Mouse (Mus musculus) intestine, embryonic 14.5 days (tissue): ENCODE measurements around the gene Hilpda. TPM values are rescaled to one million over a fixed set of nuclear protein-coding genes. Genes with fewer than 3 reads are reported as not detected.

Source experiments
- ATAC-seq: fragments of 200-750 bp; cut with Nextera tagmentation; replicated peaks from 2 replicates; pipeline ENCODE4 v1.8.0; 2017; ENCODE audit warnings: low read depth, moderate number of reproducible peaks, moderate TSS enrichment, moderate library complexity; ENCODE audit not compliant: low FRiP score, low TSS enrichment
- DNase-seq: peaks from one replicate; pipeline ENCODE4 v3.0.0-alpha.2; 2018; ENCODE audit warnings: low spot score
- H3K27ac ChIP-seq: fragments of 300-500 bp; sonication (generic); 2 replicates; pipeline ENCODE4 v1.5.1; 2014; ENCODE audit warnings: low read depth, mild to moderate bottlenecking, control low read depth
- H3K27me3 ChIP-seq: fragments of 300-500 bp; sonication (generic); replicated peaks from 2 replicates; pipeline ENCODE4 v1.6.1; 2014; ENCODE audit warnings: low read length, control low read depth; ENCODE audit not compliant: control insufficient read depth, insufficient read depth
- H3K36me3 ChIP-seq: fragments of 300-500 bp; sonication (generic); 2 replicates; pipeline ENCODE4 v1.6.1; 2014; ENCODE audit warnings: low read length, control low read depth; ENCODE audit not compliant: control insufficient read depth, insufficient read depth
- H3K4me1 ChIP-seq: fragments of 300-500 bp; sonication (generic); replicated peaks from 2 replicates; pipeline ENCODE4 v1.6.1; 2014; ENCODE audit warnings: low read length, control low read depth, mixed read lengths; ENCODE audit not compliant: control insufficient read depth, insufficient read depth
- H3K4me2 ChIP-seq: fragments of 300-500 bp; sonication (generic); 2 replicates; pipeline ENCODE4 v1.6.1; 2014; ENCODE audit warnings: low read length
- H3K4me3 ChIP-seq: fragments of 300-500 bp; sonication (generic); 2 replicates; pipeline ENCODE4 v1.5.1; 2014; ENCODE audit warnings: low read depth, low read length, control low read depth, mixed read lengths
- H3K9ac ChIP-seq: fragments of 300-500 bp; sonication (generic); 2 replicates; pipeline ENCODE4 v1.6.1; 2014; ENCODE audit warnings: mild to moderate bottlenecking, low read length
- H3K9me3 ChIP-seq: fragments of 300-500 bp; sonication (generic); 2 replicates; pipeline ENCODE4 v1.6.1; 2016; ENCODE audit warnings: low read length, control low read depth; ENCODE audit not compliant: control insufficient read depth
- WGBS: fragments of 180-500 bp; shearing (Covaris S2); extraction: QIAGEN DNeasy Blood & Tissue Kit; methylation state at CpG from one replicate; pipeline ENCODE4 v1.1.7; 2014; 5-methylcytosine and 5-hydroxymethylcytosine counted together
- polyA plus RNA-seq: library from polyadenylated mRNA; unstranded; fragments of >200 nt; fragmentation: Nextera tagmentation; extraction: Ambion mirVana; gene quantifications from 2 replicates; pipeline ENCODE4 v1.2.1, GENCODE M21; 2014

Hilpda gene
- polyA plus RNA-seq, 1 experiment from 2014 or later, result 38.1 TPM

DNA sequence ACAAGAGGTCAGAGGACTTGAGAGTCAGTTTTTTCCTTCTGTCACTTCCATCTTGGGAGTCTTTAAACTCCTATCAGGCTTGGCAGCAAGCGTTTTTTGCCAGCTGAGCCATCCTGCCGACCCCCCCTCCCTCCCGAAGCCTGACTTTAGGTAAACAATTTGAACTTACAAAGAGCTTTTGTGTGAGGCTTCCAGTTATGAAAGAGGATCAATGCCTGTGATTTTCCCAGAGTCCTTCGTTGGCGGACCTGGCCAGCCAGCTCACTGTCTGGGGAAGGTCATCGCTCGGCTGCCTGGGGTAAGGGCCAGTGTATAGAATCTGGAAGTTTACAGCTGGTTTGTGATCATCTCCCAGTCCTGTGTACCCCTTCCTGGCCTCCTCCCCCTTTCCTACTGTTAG lies 8.4 kb downstream of the Hilpda start:
- Histone ChIP-seq H3K27ac (no peak overlapping the region), H3K27me3 (no peaks in the 10 kb centered on the region), H3K4me3 (no peak overlapping the region), H3K36me3 (no peaks in the 10 kb centered on the region), H3K4me1 (no peaks in the 10 kb centered on the region), H3K9ac (no peak overlapping the region), H3K9me3 (no peaks in the 10 kb centered on the region), H3K4me2 (no peak overlapping the region)
- ATAC-seq, result no peak
- DNase-seq, result no peak
- 44% methylated on average over 7 of the region's 7 CpGs for WGBS

DNA sequence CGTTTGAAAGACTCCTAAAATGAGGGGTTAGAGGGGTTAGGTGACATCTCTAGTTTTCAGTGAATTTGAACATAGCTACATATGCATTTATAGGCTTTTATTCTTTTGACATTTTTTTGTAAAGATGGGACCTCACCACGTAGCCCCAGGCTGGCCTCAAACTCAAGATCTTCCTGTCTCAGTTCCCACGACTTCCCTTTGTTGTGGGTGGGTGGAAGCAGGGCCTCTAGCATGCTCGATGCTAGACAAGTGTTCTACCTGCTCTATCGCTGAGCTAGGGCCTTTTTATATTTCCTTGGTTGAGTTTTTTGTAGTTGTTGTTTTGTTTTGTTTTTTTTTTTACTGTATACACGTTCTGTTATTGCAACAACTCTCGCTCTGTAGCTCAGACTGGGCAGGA lies 14.6 kb downstream of the Hilpda start:
- no peaks in the 10 kb centered on the region for H3K36me3 ChIP-seq
- no peak overlapping the region for H3K9ac ChIP-seq
- 75% methylated on average over 7 of the region's 7 CpGs for whole genome bisulfite sequencing
- DNase-seq, result no peak
- no peaks in the 10 kb centered on the region for H3K9me3 ChIP-seq
- no peak overlapping the region for H3K4me2 ChIP-seq
- no peak for ATAC-seq
- no peak overlapping the region for H3K4me3 ChIP-seq
- no peaks in the 10 kb centered on the region for H3K4me1 ChIP-seq
- no peak overlapping the region for H3K27ac ChIP-seq
- H3K27me3 ChIP-seq, result no peaks in the 10 kb centered on the region

DNA sequence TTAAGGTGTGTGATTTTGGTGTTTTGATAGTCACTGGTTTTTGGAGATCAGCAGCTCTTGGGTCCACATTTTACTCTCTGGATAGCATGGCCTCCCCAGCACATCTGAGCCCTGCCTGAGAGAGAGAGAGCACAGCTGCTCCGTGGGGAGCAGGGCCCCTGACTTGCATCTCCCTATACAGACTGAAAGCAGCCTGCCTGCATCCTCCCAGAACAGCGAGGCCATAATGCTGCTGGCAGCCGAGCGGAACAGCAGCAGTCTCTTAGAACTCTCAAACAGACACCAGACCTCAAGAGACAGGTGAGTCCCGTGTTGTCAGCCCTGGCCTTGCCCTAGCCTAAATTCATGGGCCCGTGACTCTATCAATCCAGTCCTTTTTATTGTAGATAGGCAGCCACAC lies 15.2 kb downstream of the Hilpda start:
- no peak overlapping the region for H3K4me3 ChIP-seq
- 46% methylated on average over 6 of the region's 6 CpGs for WGBS
- H3K4me1 ChIP-seq, result no peaks in the 10 kb centered on the region
- H3K27ac ChIP-seq, result no peak overlapping the region
- H3K4me2 ChIP-seq, result no peak overlapping the region
- no peaks in the 10 kb centered on the region for H3K27me3 ChIP-seq
- no peaks in the 10 kb centered on the region for H3K36me3 ChIP-seq
- no peak for DNase-seq
- H3K9me3 ChIP-seq, result no peaks in the 10 kb centered on the region
- no peak for ATAC-seq
- no peak overlapping the region for H3K9ac ChIP-seq

DNA sequence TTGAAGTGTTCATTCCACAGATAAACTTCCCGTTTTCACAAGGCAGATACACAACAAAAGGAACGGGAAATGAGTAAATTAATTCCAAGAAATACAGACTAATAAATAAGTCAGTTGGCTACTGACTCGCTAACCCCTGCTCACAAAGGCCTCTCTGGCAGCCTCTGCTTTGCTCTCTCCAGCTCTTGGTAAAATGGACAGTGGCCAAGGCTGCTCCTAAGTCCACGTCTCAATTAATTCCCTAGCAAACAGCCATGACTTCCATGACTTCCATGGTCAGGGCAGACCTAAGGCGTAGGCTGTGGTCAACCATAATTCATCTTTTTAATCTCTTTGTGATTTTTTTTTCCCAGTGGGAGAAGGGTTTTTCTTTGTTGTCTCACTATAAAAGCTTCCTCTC lies 15.7 kb downstream of the Hilpda start:
- H3K27me3 ChIP-seq, result no peaks in the 10 kb centered on the region
- H3K9me3 ChIP-seq, result no peaks in the 10 kb centered on the region
- ATAC-seq (no peak), DNase-seq (no peak)
- no peak overlapping the region for H3K9ac ChIP-seq
- H3K36me3 ChIP-seq, result no peaks in the 10 kb centered on the region
- H3K4me2 ChIP-seq, result no peak overlapping the region
- H3K4me1 ChIP-seq, result no peaks in the 10 kb centered on the region
- WGBS, result 74% methylated on average over 5 of the region's 5 CpGs
- no peak overlapping the region for H3K4me3 ChIP-seq
- H3K27ac ChIP-seq, result no peak overlapping the region

DNA sequence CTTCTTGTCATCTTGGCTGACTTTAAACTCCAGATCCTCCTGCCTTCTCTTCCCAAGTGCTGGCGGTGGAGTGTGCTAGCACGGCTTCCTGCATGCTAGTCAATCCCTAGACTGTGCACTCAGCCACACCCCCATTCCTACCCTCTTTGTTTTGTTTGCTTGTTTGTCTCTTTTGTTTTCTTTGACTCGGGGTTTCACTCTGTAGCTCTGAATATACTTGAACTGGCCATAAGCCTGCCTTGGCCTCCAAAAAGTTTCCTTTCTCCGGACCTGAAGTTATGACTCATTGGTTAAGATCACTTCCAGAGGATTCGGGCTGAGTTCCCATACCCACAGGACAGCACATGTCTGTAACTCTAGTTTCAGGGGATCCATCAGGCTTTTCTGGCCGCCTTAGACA lies 16.4 kb downstream of the Hilpda start:
- WGBS, result 75% methylated on average over 6 of the region's 6 CpGs
- Histone ChIP-seq H3K9me3 (no peaks in the 10 kb centered on the region), H3K9ac (no peak overlapping the region), H3K4me1 (no peaks in the 10 kb centered on the region), H3K4me2 (no peak overlapping the region), H3K36me3 (no peaks in the 10 kb centered on the region), H3K27ac (no peak overlapping the region), H3K4me3 (no peak overlapping the region), H3K27me3 (no peaks in the 10 kb centered on the region)
- DNase-seq, result no peak
- no peak for ATAC-seq

DNA sequence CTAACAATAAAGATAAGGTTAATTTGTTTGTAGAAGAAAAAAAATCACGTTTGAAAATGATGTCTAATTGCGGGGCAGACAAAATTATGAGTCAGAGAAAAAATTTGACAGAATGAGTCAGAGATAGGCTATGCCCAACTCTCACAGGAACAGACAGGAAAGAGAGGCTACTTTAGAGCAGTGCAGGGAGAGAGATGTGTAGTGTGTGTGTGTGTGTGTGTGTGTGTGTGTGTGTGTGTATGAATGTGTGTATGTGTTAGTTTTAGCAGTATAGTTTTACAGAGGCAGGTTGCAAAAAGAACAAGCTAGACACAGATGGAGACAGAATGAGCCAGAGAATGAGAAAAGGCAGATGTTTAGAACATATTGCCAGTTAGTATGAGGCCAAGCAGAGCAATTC lies 26.8 kb downstream of the Hilpda start:
- no peak for ATAC-seq
- H3K27ac ChIP-seq, result no peak overlapping the region
- no peak for DNase-seq
- no peak overlapping the region for H3K4me3 ChIP-seq
- no peak overlapping the region for H3K4me2 ChIP-seq
- no peaks in the 10 kb centered on the region for H3K4me1 ChIP-seq
- no peaks in the 10 kb centered on the region for H3K27me3 ChIP-seq
- no peaks in the 10 kb centered on the region for H3K9me3 ChIP-seq
- WGBS, result 54% methylated on average over 2 of the region's 2 CpGs
- no peak overlapping the region for H3K9ac ChIP-seq
- no peaks in the 10 kb centered on the region for H3K36me3 ChIP-seq

DNA sequence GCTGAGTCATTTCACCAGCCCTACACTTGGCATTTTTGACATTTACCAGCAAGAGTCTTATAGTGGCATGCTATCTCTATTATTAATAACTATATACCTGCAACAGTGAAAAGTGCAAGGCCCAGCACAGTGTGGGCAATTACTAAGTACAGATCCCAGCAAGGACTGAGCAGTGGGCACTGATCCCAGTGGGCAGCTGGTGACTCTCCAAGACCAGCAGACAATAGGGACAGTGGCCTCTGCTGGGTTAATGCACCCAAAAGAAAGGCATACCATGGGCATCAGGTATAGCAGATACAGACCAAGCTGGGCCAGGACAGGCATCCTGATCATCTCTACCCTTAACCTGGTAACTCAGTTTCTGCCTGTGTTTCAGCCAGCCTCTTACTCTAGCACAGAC lies 31.0 kb downstream of the Hilpda start:
- no peak overlapping the region for H3K27ac ChIP-seq
- H3K36me3 ChIP-seq, result no peaks in the 10 kb centered on the region
- H3K4me3 ChIP-seq, result no peak overlapping the region
- H3K4me1 ChIP-seq, result no peaks in the 10 kb centered on the region
- ATAC-seq, result no peak
- no peaks in the 10 kb centered on the region for H3K27me3 ChIP-seq
- H3K9ac ChIP-seq, result no peak overlapping the region
- DNase-seq, result no peak
- no peak overlapping the region for H3K4me2 ChIP-seq
- no peaks in the 10 kb centered on the region for H3K9me3 ChIP-seq

DNA sequence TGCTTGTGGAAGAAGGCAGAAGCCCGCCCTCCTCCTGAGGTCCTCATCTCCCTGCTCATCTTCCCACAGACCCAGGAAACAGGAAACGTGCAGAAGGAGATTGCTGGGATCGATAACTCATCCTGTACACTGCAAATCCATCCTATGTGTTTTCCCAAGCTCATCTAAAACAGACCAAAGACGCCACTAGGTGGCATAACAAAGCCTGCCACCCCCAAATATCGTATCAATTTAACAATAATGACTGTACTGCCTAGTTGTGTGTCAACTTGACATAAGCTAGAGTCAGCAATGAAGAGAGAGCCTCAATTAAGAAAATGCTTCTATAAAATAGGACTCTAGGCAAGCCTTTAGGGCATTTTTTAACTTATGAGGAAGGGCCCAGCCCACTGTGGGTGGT lies 31.4 kb downstream of the Hilpda start:
- Histone ChIP-seq H3K27ac (no peak overlapping the region), H3K9ac (no peak overlapping the region), H3K4me1 (no peaks in the 10 kb centered on the region), H3K9me3 (no peaks in the 10 kb centered on the region), H3K27me3 (no peaks in the 10 kb centered on the region), H3K4me3 (no peak overlapping the region), H3K4me2 (no peak overlapping the region), H3K36me3 (no peaks in the 10 kb centered on the region)
- ATAC-seq (no peak), DNase-seq (no peak)
- 35% methylated on average over 5 of the region's 5 CpGs for WGBS

DNA sequence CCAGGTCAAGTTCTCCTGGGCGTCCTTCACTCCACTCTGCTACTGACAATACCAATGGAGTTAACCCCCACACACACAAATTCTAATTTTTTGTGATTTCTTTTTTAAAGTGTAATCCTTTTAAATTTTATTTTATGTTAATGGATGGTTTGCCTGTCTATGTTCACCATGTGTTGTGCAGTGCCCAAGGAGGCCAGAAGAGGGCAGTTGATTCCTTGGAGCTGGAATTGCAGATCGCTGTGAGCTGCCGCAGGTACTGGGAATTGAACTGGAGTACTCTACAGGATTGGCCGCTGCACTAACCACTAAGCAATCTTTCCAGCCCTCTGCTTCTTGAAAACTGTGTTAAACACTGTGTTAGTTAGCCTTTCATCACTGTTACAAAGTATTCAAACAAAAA lies 33.2 kb downstream of the Hilpda start:
- Histone ChIP-seq H3K4me3 (no peak overlapping the region), H3K27me3 (no peaks in the 10 kb centered on the region), H3K4me2 (no peak overlapping the region), H3K36me3 (no peaks in the 10 kb centered on the region), H3K4me1 (no peaks in the 10 kb centered on the region), H3K9ac (no peak overlapping the region), H3K9me3 (no peaks in the 10 kb centered on the region), H3K27ac (no peak overlapping the region)
- WGBS, result 93% methylated on average over 4 of the region's 4 CpGs
- no peak for DNase-seq
- no peak for ATAC-seq
